Mouse (Mus musculus) G1E-ER4 (cell line): ENCODE results near the gene Ctdsp2. TPM values are rescaled to one million over a fixed set of nuclear protein-coding genes. Genes with fewer than 3 reads are reported as not detected.

Source experiments
- GATA1 ChIP-seq: IDR thresholded peaks from one replicate; pipeline ENCODE4 v1.8.0; 2012; ENCODE audit warnings: low read length, inconsistent platforms
- polyA plus RNA-seq: library from polyadenylated mRNA; stranded (reverse); fragments of >175 nt; gene quantifications from 2 replicates; pipeline ENCODE4 v1.2.3, GENCODE M21; 2012

The Ctdsp2 gene
- polyA plus RNA-seq, 1 experiment = 131 TPM

GRCm38 (mm10) chr10:126980221-126980932, 1.9 kb downstream of the Ctdsp2 start:
- TF ChIP-seq GATA1 = no peak

DNA sequence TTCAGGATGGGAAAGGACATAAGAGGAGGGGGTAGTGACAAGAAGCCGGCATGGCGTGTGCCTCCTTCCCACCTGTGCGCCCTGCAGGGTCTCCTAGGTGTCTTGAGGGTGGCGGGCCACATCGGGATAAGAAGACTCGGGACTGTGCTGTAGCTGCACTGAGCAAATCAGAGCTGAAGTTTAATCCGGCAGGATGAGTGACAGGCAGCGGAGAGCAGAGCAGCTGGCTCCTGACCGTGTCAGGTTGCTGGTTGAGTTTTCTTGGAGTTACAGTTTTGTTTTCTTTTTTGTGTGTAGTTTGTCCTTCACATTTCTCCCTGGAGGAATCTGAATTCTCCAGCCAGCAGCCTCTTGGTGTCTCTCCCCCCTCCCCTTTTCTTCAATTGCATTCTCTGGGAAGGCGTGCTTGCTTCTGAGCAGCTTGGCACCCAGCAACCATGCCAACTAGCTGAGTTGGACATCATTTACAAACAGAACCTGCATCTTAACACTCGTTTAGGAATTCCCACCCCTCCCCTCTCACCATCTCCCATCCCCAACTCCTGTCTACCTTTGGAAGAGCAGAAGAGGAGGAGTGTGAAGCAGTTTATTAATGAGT, 2.5 kb downstream of the Ctdsp2 start:
- no peak for TF ChIP-seq GATA1

DNA sequence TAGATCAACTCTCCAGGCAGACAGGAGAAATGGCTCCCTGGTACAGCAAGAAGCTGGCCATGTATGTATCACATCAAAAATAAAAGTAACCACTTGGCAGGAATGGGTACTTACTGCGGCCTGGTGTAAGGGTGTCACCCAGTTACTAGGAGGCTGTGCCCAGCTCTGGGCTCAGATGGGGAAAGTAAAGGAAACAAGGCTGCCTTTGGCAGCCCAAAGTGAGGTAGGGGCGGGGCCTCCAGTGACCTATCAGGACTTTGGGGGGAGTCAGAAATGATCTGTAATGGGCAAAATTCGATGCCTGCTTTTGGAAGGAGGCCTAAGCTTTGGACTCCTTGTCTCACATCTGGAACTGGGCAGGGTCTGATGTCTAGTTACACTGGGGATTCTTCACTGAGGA, 3.2 kb downstream of the Ctdsp2 start:
- no peak for TF ChIP-seq GATA1

DNA sequence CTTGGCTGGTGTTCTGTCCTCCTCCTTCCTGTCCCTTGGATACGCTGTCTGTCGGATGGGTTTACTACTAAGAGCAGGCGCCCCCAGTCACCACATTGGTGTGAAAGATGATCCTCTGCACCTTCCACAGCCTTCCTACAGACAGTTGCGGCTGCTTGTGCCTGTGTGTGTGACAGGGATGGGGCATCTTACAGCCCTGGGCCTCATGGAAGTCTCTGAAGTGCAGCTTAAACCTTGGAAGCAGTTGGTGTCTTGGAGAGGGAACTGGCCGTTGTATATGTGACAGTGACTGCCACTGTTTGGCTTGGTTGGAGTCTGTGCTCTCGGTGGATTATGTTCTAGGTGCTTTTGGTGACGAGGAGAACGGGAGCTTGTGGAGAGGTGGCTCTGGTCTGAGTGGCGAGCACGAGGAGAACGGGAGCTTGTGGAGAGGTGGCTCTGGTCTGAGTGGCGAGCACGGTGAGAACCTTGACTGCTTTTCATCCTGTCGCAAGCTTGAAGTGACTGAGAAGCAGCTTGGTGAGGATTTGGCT, 4.7 kb downstream of the Ctdsp2 start:
- no peak for TF ChIP-seq GATA1

GRCm38 (mm10) chr10:126984189-126985004, 5.9 kb downstream of the Ctdsp2 start:
- no peak for TF ChIP-seq GATA1

- no peak for TF ChIP-seq GATA1
Measured at GRCm38 (mm10) chr10:126985127-126985526, 6.6 kb downstream of the Ctdsp2 start.

- TF ChIP-seq GATA1 = no peak
Measured at GRCm38 (mm10) chr10:126985579-126985978, 7.1 kb downstream of the Ctdsp2 start.

GRCm38 (mm10) chr10:126986541-126986961, 8.0 kb downstream of the Ctdsp2 start:
- no peak for TF ChIP-seq GATA1

DNA sequence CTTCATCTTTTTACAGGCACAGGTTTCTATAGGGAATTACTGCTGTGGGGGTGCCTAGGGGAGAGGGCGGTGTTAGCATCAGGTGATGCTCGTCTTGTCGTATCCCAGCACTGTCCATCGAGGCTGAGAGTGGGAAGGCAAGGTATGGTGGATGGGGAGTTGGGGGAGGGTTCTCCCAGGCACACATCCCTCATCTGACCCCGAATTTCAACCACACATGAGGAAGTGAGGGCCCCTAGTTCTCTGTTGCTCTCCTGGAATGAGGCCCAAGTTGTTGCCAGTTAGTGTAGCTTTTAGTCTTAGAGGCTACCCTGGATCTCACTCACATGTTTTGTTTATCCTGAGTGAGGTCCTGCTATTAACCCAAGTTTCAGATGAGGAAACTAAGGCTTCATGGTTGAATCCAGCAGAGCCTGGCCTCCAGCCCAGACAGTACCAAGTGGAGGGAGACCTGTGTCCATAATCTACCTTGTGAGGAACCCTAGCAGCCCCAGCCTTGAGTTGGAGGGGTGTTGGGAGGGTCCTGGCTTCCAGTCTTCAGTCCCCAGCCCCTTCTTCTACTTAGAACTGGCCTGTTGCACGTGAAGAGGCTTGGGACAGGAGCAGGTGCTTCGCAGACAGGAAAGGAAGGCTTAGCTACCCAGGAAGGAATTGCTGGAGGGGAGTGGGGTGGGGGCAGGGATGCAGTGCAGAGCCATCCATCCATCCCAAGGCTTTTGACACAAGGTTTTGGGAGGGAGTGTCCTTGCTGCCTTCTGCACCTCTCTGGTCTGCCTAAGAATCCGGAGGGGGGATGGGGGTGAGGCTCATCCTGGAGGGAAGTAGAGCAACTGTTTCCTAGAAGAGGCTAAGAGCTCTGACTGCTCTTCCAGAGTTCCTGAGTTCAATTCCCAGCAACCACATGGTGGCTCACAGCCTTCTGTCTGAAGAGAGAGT, 8.9 kb downstream of the Ctdsp2 start:
- no peak for TF ChIP-seq GATA1

DNA sequence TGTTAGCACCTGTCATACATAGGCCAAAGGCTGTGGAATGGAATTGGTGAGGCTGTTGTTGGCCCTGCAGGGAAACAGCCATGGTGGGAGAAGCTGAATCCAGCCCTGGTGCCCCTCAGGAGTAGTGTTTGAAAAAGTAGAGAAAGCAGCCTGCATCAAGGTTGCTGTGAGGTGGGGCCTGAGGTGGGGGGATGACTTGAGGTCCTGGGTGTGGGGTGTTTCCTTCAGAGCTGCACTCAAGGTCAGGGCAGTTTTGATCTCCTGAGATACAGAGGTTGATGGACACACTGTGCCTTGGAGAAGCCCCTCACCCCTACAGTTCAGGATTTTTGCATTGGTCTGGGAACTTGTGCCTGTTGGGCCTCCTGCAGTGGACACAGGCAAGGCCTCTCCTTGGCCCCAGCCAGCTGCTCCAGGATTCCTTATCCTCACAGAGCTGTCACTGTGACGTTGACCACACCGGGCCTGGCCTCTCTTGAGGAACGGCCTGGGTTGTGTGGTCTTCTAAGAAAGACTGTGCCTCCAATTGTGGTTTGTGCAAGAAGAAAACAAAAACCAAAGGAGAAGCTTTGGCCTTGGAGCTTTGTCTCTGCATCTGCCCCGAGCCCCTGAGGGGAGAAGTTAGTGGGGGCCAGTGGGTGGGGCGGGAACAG, 10.1 kb downstream of the Ctdsp2 start:
- TF ChIP-seq GATA1 = no peak

GRCm38 (mm10) chr10:126990313-126991056, 12.0 kb downstream of the Ctdsp2 start:
- TF ChIP-seq GATA1 = no peak

GRCm38 (mm10) chr10:126991676-126992075, 13.2 kb downstream of the Ctdsp2 start:
- TF ChIP-seq GATA1 = no peak

- TF ChIP-seq GATA1 = no peak
Measured at GRCm38 (mm10) chr10:126993621-126994020, 15.1 kb downstream of the Ctdsp2 start.
